Mouse (Mus musculus) stomach, postnatal 0 days (tissue): Measurements from ENCODE around the gene Ipo4.

Experiments
- CTCF ChIP-seq: IDR thresholded peaks from 2 replicates; pipeline ENCODE4 v1.5.1; 2016; ENCODE audit warnings: antibody characterized with exemption, low read depth, mild to moderate bottlenecking, moderate library complexity
- EP300 ChIP-seq: optimal IDR thresholded peaks from 2 replicates; pipeline ENCODE3; 2016; ENCODE audit warnings: antibody characterized with exemption

DNA sequence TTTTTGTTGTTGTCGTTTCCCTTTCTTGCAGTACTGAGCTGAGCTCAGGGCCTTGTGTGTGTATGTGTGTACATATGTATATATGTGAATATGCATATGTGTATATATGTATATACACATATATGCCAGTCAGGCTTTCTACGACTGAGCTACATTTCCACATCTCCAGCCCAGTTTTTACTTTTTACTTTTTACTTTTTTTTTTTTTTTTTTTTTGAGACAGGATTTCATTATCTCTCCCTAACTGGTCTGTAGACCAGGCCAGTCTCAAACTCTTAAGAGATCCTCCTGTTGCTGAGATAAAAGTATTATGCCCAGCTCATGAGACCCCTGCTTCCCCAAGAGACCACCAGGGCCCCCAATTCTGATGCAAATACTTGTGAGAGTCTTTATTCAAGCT lies 18.9 kb downstream of the Ipo4 start:
- TF ChIP-seq CTCF (no peak), EP300 (no peak)
